In the genomic region with DNA sequence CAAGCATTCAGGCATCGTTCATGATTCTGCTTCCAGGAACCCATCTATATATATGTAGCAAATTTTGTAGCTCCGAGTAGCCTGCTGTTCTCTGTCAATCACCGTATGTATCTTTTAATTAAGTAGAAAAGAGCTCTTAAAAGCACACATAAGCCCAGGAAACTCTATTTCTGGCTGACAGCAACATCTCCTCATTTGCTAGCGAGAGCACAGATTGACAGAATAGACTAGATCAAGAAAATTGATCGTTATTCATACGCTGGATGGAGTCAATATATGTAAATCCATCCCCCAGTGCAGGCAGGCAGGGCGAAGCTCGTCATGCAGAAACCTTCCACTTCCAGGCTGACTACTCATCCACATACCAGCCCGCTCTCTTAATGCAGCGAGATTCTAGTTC, we compare ENCODE assay signal across 11 mouse cellular contexts.
DNase-seq lines count a peak whose midpoint lies in the region; ATAC-seq and TF ChIP-seq lines count a peak whose summit lies in the region.
"Had no signal": no experiment of that assay in that cellular context is flagged by ENCODE, and none has a peak within 500 bp of the region (broad histone marks: within the 10 kb centered on the region; RNA-seq: fewer than 3 reads in every experiment).

No protein-coding gene starts in this region.

- H3K4me1 ChIP-seq in embryonic facial prominence, embryonic 14.5 days (ENCODE audit: control insufficient read depth, insufficient read depth, low read length), result no peaks in the 10 kb centered on the region
- H3K4me1 ChIP-seq in hindbrain, postnatal 0 days (ENCODE audit: insufficient read depth, low read length), result no peaks in the 10 kb centered on the region
- H3K4me1 ChIP-seq: limb, embryonic 13.5 days had no signal

- no peaks in the 10 kb centered on the region for H3K36me3 ChIP-seq in embryonic facial prominence, embryonic 14.5 days (ENCODE audit: control insufficient read depth, insufficient read depth, low read length)
- no peaks in the 10 kb centered on the region for H3K36me3 ChIP-seq in hindbrain, postnatal 0 days (ENCODE audit: insufficient read depth, low read length)
- H3K36me3 ChIP-seq: limb, embryonic 13.5 days had no signal

- H3K4me3 ChIP-seq in embryonic facial prominence, embryonic 14.5 days (ENCODE audit: low read depth, low read length), result no peak overlapping the region
- no peak overlapping the region for H3K4me3 ChIP-seq in hindbrain, postnatal 0 days (ENCODE audit: low read length)
- H3K4me3 ChIP-seq: limb, embryonic 13.5 days had no signal

- no peak for TF ChIP-seq CTCF in hindbrain, postnatal 0 days (IDR thresholded peaks at IDR 0.05; ENCODE audit: low read depth)

- no peaks in the 10 kb centered on the region for H3K27me3 ChIP-seq in embryonic facial prominence, embryonic 14.5 days (replicated peaks; ENCODE audit: control insufficient read depth, insufficient read depth, low read length)
- no peaks in the 10 kb centered on the region for H3K27me3 ChIP-seq in hindbrain, postnatal 0 days (ENCODE audit: insufficient read depth, low read length)
- H3K27me3 ChIP-seq: limb, embryonic 13.5 days had no signal

- peak overlapping the region; percentile 28; the same call in 1 of the 2 replicates for H3K4me2 ChIP-seq in embryonic facial prominence, embryonic 14.5 days (ENCODE audit: low read depth, low read length)
- H3K4me2 ChIP-seq in hindbrain, postnatal 0 days (ENCODE audit: low read depth, low read length), result peak overlapping the region; percentile 31; the same call in 1 of the 2 replicates
- H3K4me2 ChIP-seq: limb, embryonic 13.5 days; lung, embryonic 14.5 days had no signal

- WGBS in embryonic facial prominence, embryonic 14.5 days, result 55% methylated on average over 10 of the region's 10 CpGs
- WGBS in hindbrain, postnatal 0 days, result 43% methylated on average over 10 of the region's 10 CpGs

- no peak overlapping the region for H3K9ac ChIP-seq in embryonic facial prominence, embryonic 14.5 days (ENCODE audit: low read depth, low read length)
- H3K9ac ChIP-seq in hindbrain, postnatal 0 days (replicated peaks; ENCODE audit: low read length), result no peak overlapping the region
- H3K9ac ChIP-seq: limb, embryonic 13.5 days; lung, embryonic 14.5 days had no signal

- H3K9me3 ChIP-seq in embryonic facial prominence, embryonic 14.5 days (ENCODE audit: control insufficient read depth, low read length), result no peaks in the 10 kb centered on the region
- no peaks in the 10 kb centered on the region for H3K9me3 ChIP-seq in hindbrain, postnatal 0 days (ENCODE audit: low read length)
- H3K9me3 ChIP-seq: limb, embryonic 13.5 days had no signal

- peak; percentile 7 for DNase-seq in embryo, embryonic 11 days
- DNase-seq in embryo, embryonic 10 days (ENCODE audit: low spot score), result no peak
- peak; percentile 9 to 13 for DNase-seq in layer of hippocampus, postnatal 14 days (ENCODE audit: low spot score in 2 of 2)
- no peak for DNase-seq in layer of hippocampus, postnatal 25 days (ENCODE audit: extremely low spot score in 1 of 2, low spot score in 1 of 2)
- peak; percentile 40 for DNase-seq in embryonic facial prominence, embryonic 14.5 days (ENCODE audit: low spot score)
- DNase-seq in hindbrain, postnatal 0 days (ENCODE audit: low spot score), result no peak
- no peak for DNase-seq in kidney, postnatal 36 days
- DNase-seq in heart, postnatal 4 days, result no peak

- H3K27ac ChIP-seq in embryonic facial prominence, embryonic 14.5 days (replicated peaks; ENCODE audit: low read depth, low read length), result no peak overlapping the region
- H3K27ac ChIP-seq in hindbrain, postnatal 0 days, result no peak overlapping the region
- H3K27ac ChIP-seq: limb, embryonic 13.5 days had no signal

- no peak for ATAC-seq in embryonic facial prominence, embryonic 14.5 days (ENCODE audit: low read depth)
- no peak for ATAC-seq in hindbrain, postnatal 0 days
- ATAC-seq: intestine, postnatal 0 days had no signal

Comparison
In these comparisons a context has a peak if more than half of its experiments do, and no peak if none do; other contexts are left out.
1. DNase-seq: peak in embryo, embryonic 11 days (single experiment), layer of hippocampus, postnatal 14 days (2 of 2) and embryonic facial prominence, embryonic 14.5 days (single experiment); none in embryo, embryonic 10 days (single experiment), layer of hippocampus, postnatal 25 days (0 of 2), hindbrain, postnatal 0 days (single experiment), kidney, postnatal 36 days (0 of 2) and heart, postnatal 4 days (single experiment).